Mouse (Mus musculus) cortical plate, adult 2 months (tissue): ENCODE results near the gene Cnga3.

ENCODE experiments used
- CTCF ChIP-seq: fragments of 200-500 bp; IDR thresholded peaks from 2 replicates; pipeline ENCODE4 v1.5.1; 2011; ENCODE audit warnings: mild to moderate bottlenecking, control low read depth, low read length; ENCODE audit not compliant: insufficient read depth; ENCODE audit errors: extremely low read depth
- POLR2A ChIP-seq: fragments of 200-500 bp; IDR thresholded peaks from 2 replicates; pipeline ENCODE4 v1.6.1; 2011; ENCODE audit warnings: mild to moderate bottlenecking, low read length, control low read depth; ENCODE audit not compliant: insufficient read depth; ENCODE audit errors: extremely low read depth

GRCm38 (mm10) chr1:37296414-37296813, 82.2 kb downstream of the Cnga3 start:
- TF ChIP-seq CTCF: no peak
- no peak for TF ChIP-seq POLR2A
